Mouse (Mus musculus): Measurements from ENCODE around the gene Ltbp1. TPM values are rescaled to one million over a fixed set of nuclear protein-coding genes. Genes with fewer than 3 reads are reported as not detected.

The Ltbp1 gene
- total and polyA plus RNA-seq, 3 experiments: 0.01 to 0.04 TPM; not detected in 1

GRCm38 (mm10) chr17:75255967-75256366, 250.6 kb downstream of the Ltbp1 start:
- Histone ChIP-seq H3K4me1 (ENCODE audit: control insufficient read depth in 1 of 2, insufficient read depth in 2 of 2, low read length in 2 of 2) (no peaks in the 10 kb centered on the region), H3K36me3 (ENCODE audit: control insufficient read depth in 1 of 2, insufficient read depth in 2 of 2, low read length in 2 of 2) (no peaks in the 10 kb centered on the region), H3K79me2 (ENCODE audit: control insufficient read depth, insufficient read depth, low read length, poor library complexity) (no peaks in the 10 kb centered on the region), H3K27ac (ENCODE audit: control insufficient read depth, low read depth, low read length) (no peak overlapping the region), H3K9ac (ENCODE audit: control insufficient read depth, low read depth, low read length, poor library complexity, severe bottlenecking) (no peak overlapping the region), H3K27me3 (ENCODE audit: control insufficient read depth in 1 of 2, insufficient read depth in 2 of 2, low read length in 2 of 2) (no peaks in the 10 kb centered on the region; a peak in 1 of 4 replicates), H3K9me3 (replicated peaks; ENCODE audit: insufficient read depth, low read length) (no peaks in the 10 kb centered on the region), H3K4me3 (ENCODE audit: control insufficient read depth in 1 of 2, insufficient read depth in 1 of 2, low read depth in 2 of 2, low read length in 2 of 2) (no peak overlapping the region)
- TF ChIP-seq USF1 (IDR thresholded peaks at IDR 0.05; ENCODE audit: low read depth, low read length) (no peak), RCOR1 (IDR thresholded peaks at IDR 0.05; ENCODE audit: low read depth, low read length) (no peak), TAL1 (IDR thresholded peaks at IDR 0.05; ENCODE audit: low read length) (no peak), RAD21 (IDR thresholded peaks at IDR 0.05; ENCODE audit: low read depth, low read length) (no peak)
- DNase-seq (ENCODE audit: low read depth, low spot score): no peak

GRCm38 (mm10) chr17:75258427-75258826, 253.1 kb downstream of the Ltbp1 start:
- no peak overlapping the region for H3K4me3 ChIP-seq (ENCODE audit: control insufficient read depth in 1 of 2, insufficient read depth in 1 of 2, low read depth in 2 of 2, low read length in 2 of 2)
- H3K9me3 ChIP-seq (replicated peaks; ENCODE audit: insufficient read depth, low read length): no peaks in the 10 kb centered on the region
- H3K79me2 ChIP-seq (ENCODE audit: control insufficient read depth, insufficient read depth, low read length, poor library complexity): no peaks in the 10 kb centered on the region
- H3K36me3 ChIP-seq (ENCODE audit: control insufficient read depth in 1 of 2, insufficient read depth in 2 of 2, low read length in 2 of 2): no peaks in the 10 kb centered on the region
- no peaks in the 10 kb centered on the region; a peak in 1 of 4 replicates for H3K27me3 ChIP-seq (ENCODE audit: control insufficient read depth in 1 of 2, insufficient read depth in 2 of 2, low read length in 2 of 2)
- TF ChIP-seq RAD21 (IDR thresholded peaks at IDR 0.05; ENCODE audit: low read depth, low read length) (no peak), CTCF (IDR thresholded peaks at IDR 0.05 in 2 of 3, conservative IDR thresholded peaks at IDR 0.05 in 1 of 3; ENCODE audit: control insufficient read depth in 1 of 3, insufficient read depth in 1 of 3, low read depth in 2 of 3, low read length in 3 of 3, poor library complexity in 1 of 3, severe bottlenecking in 1 of 3) (no peak)
- DNase-seq (ENCODE audit: low read depth, low spot score): no peak
- no peaks in the 10 kb centered on the region for H3K4me1 ChIP-seq (ENCODE audit: control insufficient read depth in 1 of 2, insufficient read depth in 2 of 2, low read length in 2 of 2)
- H3K9ac ChIP-seq (ENCODE audit: control insufficient read depth, low read depth, low read length, poor library complexity, severe bottlenecking): no peak overlapping the region
- no peak overlapping the region for H3K27ac ChIP-seq (ENCODE audit: control insufficient read depth, low read depth, low read length)

- DNase-seq (ENCODE audit: low read depth, low spot score): no peak
- H3K79me2 ChIP-seq (ENCODE audit: control insufficient read depth, insufficient read depth, low read length, poor library complexity): no peaks in the 10 kb centered on the region
- H3K9ac ChIP-seq (ENCODE audit: control insufficient read depth, low read depth, low read length, poor library complexity, severe bottlenecking): no peak overlapping the region
- H3K27me3 ChIP-seq (ENCODE audit: control insufficient read depth in 1 of 2, insufficient read depth in 2 of 2, low read length in 2 of 2): no peaks in the 10 kb centered on the region; a peak in 1 of 4 replicates
- no peaks in the 10 kb centered on the region for H3K4me1 ChIP-seq (ENCODE audit: control insufficient read depth in 1 of 2, insufficient read depth in 2 of 2, low read length in 2 of 2)
- no peaks in the 10 kb centered on the region for H3K9me3 ChIP-seq (replicated peaks; ENCODE audit: insufficient read depth, low read length)
- TF ChIP-seq MAFK (IDR thresholded peaks at IDR 0.05; ENCODE audit: borderline replicate concordance, low read depth, low read length): no peak
- no peak for TF ChIP-seq MYC (IDR thresholded peaks at IDR 0.05; ENCODE audit: low read depth, low read length)
- no peak for TF ChIP-seq MXI1 (IDR thresholded peaks at IDR 0.05; ENCODE audit: low read depth, low read length)
- no peak for TF ChIP-seq CHD1 (IDR thresholded peaks at IDR 0.05; ENCODE audit: low read depth, low read length)
- TF ChIP-seq ZKSCAN1 (IDR thresholded peaks at IDR 0.05; ENCODE audit: low read depth, low read length): no peak
- TF ChIP-seq USF2 (IDR thresholded peaks at IDR 0.05; ENCODE audit: borderline replicate concordance in 1 of 2, insufficient read depth in 1 of 2, low read depth in 1 of 2, low read length in 2 of 2): no peak
- no peak for TF ChIP-seq NRF1 (IDR thresholded peaks at IDR 0.05; ENCODE audit: insufficient read depth, low read depth, low read length, poor library complexity, severe bottlenecking)
- no peak for TF ChIP-seq ZNF384 (IDR thresholded peaks at IDR 0.05; ENCODE audit: low read depth, low read length)
- TF ChIP-seq SMC3 (IDR thresholded peaks at IDR 0.05; ENCODE audit: low read depth, low read length): no peak
- TF ChIP-seq KAT2A (conservative IDR thresholded peaks at IDR 0.05; ENCODE audit: low read depth, low read length): no peak
- TF ChIP-seq TCF12 (IDR thresholded peaks at IDR 0.05; ENCODE audit: low read depth, low read length): no peak
- TF ChIP-seq EP300 (IDR thresholded peaks at IDR 0.05; ENCODE audit: low read depth in 1 of 2, low read length in 2 of 2): no peak
- H3K36me3 ChIP-seq (ENCODE audit: control insufficient read depth in 1 of 2, insufficient read depth in 2 of 2, low read length in 2 of 2): no peaks in the 10 kb centered on the region
- no peak overlapping the region for H3K27ac ChIP-seq (ENCODE audit: control insufficient read depth, low read depth, low read length)
- no peak overlapping the region for H3K4me3 ChIP-seq (ENCODE audit: control insufficient read depth in 1 of 2, insufficient read depth in 1 of 2, low read depth in 2 of 2, low read length in 2 of 2)
Observed at GRCm38 (mm10) chr17:75263336-75263990, 258.1 kb downstream of the Ltbp1 start.

Measured in MEL (cell line).